Mouse (Mus musculus): ENCODE results near the gene Kansl1. TPM values are rescaled to one million over a fixed set of nuclear protein-coding genes. Genes with fewer than 3 reads are reported as not detected.

The Kansl1 gene
- total RNA-seq, 2 experiments from 2014 or later, result 40.9 to 46.3 TPM

DNA sequence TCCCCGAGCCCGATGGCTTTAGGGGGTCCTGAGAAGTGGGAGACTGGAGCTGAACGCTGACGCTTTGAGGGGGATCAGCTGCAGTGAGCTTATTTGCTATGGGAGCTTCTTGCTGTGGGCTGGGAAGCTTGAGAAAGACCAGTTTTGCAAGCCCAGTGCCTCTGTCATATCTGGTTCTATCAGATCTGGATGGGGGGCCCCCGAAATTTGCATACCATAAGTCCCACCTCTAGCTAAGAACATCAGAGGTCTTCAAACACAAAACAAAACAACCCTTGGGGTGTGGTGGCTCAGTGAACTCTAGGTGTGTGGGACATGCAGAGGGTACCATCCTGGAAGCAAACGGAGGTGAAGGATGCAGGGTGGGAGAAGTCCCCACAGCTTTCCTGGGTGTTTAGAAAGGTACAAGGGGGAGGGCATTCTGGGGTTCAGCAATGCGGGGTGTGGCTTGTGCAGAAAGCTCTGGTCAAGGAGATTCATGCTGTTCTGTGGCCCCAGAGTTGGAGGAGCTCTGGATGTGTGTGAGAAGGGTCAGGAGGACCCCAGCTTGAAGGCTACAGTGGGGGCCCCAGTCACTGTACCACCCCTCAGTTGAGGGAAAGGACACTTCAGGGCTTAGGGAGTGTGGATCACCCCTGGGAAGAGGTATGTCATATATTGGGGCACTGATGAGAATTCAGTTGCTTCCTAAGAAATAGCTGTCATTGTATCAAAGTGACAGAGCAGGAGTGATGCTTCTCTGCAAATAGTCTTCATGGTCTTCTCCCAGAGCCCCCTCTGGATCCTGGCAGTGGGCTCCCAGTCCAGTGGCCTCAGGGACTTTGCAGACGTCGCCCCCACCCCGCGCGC, 159.1 kb downstream of the Kansl1 start:
- DNase-seq, result no peak

DNA sequence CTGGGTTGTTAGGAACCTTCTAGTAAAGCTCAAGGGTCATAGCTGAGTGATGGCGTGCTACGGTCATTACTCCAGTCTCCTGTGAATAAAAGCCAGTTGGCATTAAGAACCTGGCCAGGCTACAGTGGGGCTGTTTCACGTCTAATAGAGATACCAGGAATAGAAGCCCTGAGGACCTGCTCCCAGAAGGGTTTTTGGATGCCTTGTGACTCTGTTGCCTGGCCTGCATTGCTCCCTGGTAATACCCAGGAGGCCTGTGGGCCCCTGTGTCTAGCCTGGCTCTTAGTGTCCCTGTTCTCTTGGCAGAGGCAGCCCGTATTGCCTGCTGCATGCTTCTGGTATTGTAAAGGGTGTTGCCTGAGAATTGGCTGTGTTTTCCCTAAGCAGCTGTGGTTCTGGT, 161.5 kb downstream of the Kansl1 start:
- DNase-seq, result peak; percentile 60

DNA sequence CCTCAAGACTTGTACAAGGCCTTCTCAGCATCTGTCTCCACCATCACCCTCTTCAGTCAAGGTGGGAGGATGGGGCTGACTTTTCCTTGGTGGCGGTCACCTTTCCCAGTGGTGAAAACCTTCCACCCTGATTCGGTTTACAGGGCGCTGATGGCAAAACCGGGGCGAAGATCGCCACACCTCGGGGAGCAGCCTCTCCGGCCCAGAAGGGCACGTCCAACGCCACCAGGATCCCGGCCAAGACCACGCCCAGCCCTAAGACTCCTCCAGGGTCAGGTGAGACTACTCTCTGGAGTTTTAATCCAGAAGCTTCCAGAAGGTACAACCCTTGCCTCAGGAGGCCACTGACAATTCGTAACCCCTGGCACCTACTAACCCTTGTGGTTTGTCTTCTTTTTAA, 162.2 kb downstream of the Kansl1 start:
- DNase-seq, result peak; percentile 47

DNA sequence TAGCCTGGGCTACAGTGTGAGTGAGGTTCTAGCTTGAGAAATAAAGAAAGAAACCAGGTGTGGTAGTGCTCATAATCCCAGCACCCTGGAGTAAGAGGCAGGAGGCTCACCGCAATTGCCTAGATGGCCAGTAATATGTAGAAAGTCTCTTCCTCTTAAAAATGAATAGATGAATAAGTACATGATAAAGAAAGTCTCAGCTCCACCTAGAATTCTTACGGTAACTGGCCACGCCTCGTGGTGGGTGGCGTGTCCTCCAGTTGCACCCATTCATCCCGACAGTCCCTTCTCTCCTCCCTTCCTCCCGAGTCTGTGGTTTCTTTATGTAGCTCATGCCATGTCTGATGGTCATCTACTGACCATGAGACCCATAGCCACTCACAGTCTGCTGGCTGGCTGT, 162.9 kb downstream of the Kansl1 start:
- no peak for DNase-seq

DNA sequence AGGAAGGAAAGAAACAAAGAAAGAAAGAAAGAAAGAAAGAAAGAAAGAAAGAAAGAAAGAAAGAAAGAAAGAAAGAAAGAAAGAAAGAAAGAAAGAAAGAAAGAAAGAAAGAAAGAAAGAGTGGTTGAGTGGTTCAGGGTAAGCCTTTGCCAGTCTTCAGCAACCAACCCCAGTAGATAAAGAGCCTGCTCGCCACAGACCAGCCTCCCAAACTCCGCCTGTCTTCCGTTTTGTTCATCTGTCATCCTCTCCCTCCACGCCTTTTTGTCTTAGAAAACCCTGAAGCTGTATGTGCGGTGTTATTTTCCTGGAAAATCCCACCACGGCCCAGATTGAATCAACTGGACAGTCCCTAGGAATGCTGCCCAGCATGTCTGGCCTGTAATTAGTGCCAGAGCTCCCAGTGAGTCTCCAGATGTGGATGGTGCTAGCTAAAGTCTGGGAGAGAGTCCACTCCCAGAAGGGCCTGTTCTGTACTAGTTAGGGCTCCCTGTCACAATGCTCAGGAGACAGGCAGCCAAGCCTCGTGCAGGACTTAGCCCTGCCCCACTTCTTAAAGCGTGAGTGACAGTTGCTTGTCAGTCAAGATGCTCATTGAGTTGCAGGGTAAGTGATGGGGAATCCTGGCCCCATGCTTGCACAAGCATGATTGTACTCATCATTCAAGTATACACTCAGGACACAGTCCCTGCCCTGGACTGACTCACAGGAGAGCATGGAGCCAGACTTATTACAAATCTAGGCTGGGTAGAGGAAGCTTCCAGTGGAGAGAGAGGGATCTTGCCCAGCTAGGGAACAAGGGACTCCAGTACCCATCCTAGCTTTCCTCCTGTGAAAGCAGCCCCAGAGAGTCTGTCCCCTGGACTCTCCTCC, 165.3 kb downstream of the Kansl1 start:
- no peak for DNase-seq

DNA sequence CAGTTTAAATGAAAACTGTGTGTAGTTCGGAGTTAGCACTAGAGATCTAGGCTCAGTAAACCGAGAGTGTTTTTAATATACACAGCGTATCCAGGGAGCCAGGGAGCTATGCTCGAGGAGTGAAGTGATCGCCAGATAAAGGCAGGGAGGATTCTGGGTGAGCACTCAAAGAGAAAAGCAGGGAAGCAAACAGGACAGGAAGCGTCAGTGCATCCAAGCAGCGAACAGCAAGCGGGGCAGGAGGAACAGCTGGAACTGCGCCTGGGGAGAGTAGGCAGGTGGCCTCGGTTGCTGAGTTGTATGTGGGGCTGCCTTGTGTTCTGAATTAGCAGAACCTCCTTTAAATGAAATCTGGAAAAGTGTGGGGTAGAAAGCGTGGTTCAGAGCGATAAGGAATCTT, 166.0 kb downstream of the Kansl1 start:
- DNase-seq, result no peak

DNA sequence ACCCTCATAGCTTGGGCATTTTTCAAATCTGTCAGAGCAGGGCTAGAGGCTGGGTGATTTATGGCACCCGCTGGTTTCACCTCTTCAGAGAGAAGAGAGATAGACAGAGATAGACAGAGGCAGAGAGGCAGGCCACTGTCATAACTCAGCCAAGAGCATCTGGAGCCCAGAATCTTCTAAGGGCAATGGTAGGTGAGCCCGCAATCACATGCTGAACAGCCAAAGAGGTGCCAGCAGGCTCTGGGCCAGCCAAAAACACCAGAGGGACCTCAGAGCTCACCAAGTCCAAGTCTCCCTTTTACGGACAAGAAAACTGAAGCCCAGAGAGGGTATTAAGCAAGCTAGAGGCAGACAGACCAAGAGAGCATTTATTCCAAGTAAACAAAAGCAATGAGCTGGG, 171.0 kb downstream of the Kansl1 start:
- DNase-seq, result peak; percentile 72

DNA sequence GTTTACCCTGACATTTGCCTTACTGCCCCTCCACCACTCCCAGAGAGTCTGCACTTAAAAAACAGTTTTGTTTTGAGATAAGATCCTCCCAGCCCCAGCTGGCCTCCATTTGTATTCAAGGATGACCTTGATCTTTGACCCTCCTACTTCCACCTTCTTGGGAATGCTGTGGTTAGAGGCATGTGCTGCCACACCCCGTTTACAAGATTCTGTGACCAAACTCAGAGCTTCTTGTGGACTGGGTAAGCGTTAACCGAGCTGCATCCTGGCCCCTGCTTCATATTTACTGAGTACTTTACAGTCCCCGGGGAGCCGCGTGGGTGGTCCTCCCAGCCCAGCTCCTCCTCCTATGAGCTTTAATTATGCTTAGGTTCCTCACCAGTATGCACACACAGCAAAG, 173.0 kb downstream of the Kansl1 start:
- DNase-seq, result no peak

DNA sequence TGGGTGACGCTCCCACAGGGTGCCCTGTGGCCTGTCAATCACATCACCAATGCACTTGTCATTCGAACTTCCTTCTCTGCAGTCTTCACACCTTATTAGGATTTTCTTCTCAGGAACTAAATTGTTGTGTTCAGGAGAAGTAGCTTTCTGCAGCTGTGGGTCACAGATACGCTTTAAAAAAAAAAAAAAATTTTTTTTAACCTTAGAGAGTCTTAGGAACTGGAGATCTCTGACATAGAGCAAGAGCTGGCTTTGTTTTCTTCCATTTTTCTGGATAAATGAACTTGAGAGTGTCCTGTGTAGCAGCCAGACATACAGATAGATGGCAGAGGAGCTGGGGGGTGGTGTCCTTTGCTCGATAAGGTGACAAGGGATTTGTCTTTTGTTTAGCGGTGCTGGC, 173.5 kb downstream of the Kansl1 start:
- DNase-seq, result no peak

DNA sequence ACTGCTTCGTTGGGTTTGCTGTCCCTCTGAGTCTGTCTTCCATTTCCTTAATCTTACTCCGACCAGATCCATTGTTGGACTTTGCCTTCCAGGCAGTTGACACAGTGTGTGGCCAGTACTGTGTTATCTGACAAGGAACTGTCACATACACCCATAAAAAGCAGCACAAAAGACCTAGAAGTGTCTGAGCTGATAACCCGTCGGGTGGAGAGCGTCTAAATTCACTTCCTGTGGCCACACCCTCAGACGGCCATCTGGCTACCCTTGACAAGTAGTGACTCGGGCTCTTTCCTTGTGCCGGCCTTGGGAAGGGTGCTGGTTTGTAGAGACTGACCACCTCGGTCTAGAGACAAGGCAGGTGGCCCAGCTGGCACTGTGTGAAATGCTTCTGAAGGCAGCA, 175.4 kb downstream of the Kansl1 start:
- DNase-seq, result no peak

DNA sequence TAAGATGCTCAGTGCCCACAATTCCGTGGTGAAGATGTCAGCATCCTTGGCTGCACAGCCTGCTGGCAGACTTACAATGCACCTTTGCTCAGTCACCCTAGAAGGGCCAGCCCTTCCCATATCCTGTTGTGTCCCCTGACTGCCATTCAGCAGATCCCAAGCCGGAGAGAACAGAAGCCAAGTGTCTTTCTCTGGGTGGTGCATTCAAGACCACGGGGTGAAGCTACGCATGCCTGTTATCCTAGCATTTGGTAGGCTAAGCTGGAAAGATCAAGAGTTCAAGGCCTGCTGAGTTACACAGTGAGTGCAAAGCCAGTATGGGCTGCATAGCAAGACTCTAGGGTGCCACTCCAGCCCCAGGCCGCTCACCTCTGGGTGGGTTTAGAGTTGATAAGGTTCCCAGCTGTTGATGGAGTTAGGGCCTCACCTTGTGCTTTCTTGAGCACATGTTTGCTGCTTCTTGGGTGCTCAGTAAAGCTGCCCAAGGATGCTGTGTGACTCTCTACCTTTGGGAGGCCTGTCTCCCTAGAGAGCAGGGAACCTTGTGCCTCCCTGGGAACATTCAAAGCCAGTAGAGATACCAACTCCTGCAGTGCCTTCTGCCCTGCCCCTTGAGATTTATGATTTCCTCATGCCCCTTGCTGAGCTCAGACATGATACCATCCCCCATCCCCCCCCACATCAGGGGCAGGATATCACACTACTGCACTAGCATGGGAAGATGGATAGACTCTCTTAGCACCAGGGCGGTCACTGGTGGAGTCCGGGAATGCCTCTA, 176.0 kb downstream of the Kansl1 start:
- no peak for DNase-seq

DNA sequence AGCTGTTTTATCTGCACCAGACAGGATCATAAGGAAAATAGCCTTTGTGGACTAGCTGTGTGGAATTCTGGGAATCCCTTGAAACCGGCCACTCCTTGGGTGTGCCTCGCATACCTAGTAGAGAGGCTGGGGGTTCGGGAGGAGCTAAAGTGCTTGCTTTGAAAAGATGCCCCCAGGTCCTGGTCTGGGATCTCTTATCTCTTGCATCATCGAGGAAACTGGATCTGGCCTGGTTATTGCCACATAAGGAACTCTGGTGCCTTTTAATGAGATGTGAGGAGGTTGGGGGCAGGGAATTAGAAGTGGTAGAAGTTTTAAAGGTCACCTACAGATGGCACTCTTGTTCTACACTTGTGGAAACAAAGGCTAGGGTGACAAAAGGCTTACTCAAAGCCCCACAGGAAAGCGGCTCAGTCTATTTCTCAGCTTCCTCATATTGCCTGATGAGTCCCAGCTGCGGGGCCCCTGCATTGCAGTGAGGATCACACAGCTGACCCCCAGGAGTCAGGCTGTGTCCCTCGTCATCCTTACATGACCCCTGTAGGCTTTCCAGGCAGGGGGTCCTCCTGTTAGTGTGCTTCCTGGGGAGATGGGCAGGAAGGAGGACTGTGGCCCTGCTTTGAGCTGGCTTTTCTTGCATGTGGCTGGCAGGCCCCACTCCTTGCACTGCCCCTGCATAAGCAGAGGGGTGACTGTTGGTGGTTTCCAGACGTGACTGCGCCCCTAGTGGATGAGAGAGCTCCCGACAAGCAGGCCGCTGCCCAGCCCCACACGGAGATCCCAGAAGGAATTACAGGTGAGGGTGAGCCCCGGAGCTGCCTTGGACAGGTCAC, 179.2 kb downstream of the Kansl1 start:
- peak; percentile 73 for DNase-seq

DNA sequence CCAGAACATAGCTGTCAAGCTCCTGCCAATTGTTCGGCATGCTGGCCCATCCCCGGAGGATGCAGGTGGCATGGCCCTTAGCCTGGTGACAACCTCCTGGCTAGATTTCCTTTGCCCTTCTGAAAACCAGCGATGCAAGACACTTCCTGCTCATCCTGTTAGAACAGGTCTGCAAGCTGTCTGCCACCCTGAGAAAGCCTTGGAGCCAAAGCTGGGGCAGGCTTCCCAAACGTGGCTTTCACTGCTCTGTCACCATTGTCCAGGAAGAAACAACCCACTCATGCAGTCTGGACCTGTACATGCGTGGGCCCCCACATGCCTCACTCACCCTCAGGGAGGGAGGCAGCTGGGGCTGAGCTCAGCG, 179.8 kb downstream of the Kansl1 start:
- DNase-seq, result no peak

DNA sequence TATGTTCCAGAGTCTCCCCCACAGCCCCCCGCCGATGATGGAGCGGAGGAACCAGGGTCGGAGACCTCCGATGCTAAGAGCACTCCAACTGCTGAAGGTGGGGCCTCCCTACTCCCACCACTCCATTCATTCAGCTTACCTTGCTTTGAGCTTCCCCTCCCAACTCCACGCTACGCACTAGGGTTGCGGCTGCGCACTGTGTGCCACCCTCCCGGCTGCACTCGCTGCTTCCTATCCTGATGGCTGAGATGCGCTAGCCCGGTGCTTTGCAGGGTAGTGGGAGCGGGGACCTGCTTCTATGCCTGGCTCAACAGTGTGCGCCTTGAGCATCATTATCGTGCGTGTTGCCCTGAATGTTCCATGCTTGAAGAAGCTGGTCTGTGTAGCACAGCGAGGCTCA, 181.5 kb downstream of the Kansl1 start:
- no peak for DNase-seq

Small RNAs within 50 kb of the gene (microRNA-seq; reads per million reads assigned to microRNA genes)
- gene Gm47315, result not detected

Other genes with a start within 250 kb of the Kansl1 start
- 10 to 100 TPM; 50.9 to 69.5 TPM for gene Mapt, start 237.5 kb downstream of the Kansl1 start, total RNA-seq (2021)
- gene Cdc27, start 81.8 kb upstream of the Kansl1 start, total RNA-seq (2021), result 10 to 100 TPM; 53.0 to 57.6 TPM
- gene Myl4, start 81.8 kb upstream of the Kansl1 start, total RNA-seq (2021), result 10 to 100 TPM in 1 of 2 experiments, 1 to 10 TPM in 1; 5.2 to 11.4 TPM
- 10 to 100 TPM in 1 of 2 experiments, 1 to 10 TPM in 1; 9.4 to 15.4 TPM for gene Itgb3, start 139.1 kb upstream of the Kansl1 start, total RNA-seq (2021)
- gene Gm11639, start 216.8 kb upstream of the Kansl1 start, total RNA-seq (2021), result under 1 TPM; 0.12 TPM